ENCODE assay signal across 8 mouse cellular contexts in the genomic region with DNA sequence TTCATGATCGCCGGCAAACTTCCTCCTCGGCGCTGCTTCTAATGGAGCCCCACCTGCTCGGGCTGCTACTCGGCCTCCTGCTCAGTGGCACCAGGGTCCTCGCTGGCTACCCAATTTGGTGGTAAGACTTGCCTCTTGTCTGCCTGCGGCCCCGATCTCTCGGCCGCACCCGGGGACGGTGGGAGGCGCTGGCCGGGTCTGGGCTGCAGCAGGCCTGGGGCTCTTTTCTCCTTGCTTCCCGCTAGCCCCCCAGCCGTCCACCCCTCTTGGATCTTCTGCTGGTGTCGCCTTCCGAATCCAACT. TPM values are rescaled to one million over a fixed set of nuclear protein-coding genes. Genes with fewer than 3 reads are reported as not detected.
DNase-seq lines count a peak whose midpoint lies in the region; ATAC-seq and TF ChIP-seq lines count a peak whose summit lies in the region.

No protein-coding gene starts in this region.

- TF ChIP-seq POLR2A in testis, adult 2 months (IDR thresholded peaks at IDR 0.05; ENCODE audit: control insufficient read depth, low read depth, low read length): no peak

- H3K9me3 ChIP-seq in liver, embryonic 13.5 days (replicated peaks): no peaks in the 10 kb centered on the region

- H3K4me1 ChIP-seq in testis, adult 2 months (ENCODE audit: control insufficient read depth, insufficient read depth, low read length): peaks cover 9% of the 10 kb centered on the region
- H3K4me1 ChIP-seq in liver, embryonic 13.5 days (replicated peaks): peaks cover 12% of the 10 kb centered on the region

- peak overlapping the region; percentile 38 for H3K4me2 ChIP-seq in liver, embryonic 13.5 days

- no peak for DNase-seq in gastrocnemius, adult 2 months
- no peak for DNase-seq in gastrocnemius, postnatal 36 days
- DNase-seq in testis, postnatal 10 days (ENCODE audit: low spot score): no peak
- DNase-seq in liver, embryonic 13.5 days: no peak
- DNase-seq in adrenal gland, adult 2 months: no peak
- DNase-seq in thymus, postnatal 0 days (ENCODE audit: low spot score): no peak
- DNase-seq in spleen, postnatal 36 days (ENCODE audit: low spot score in 2 of 2): no peak

- peak overlapping the region; percentile 55 for H3K4me3 ChIP-seq in gastrocnemius, adult 2 months
- peak overlapping the region; percentile 23 for H3K4me3 ChIP-seq in testis, adult 2 months (ENCODE audit: control insufficient read depth, low read depth, low read length)
- peak overlapping the region; percentile 31 for H3K4me3 ChIP-seq in liver, embryonic 13.5 days (replicated peaks)

- no peak overlapping the region for H3K27ac ChIP-seq in gastrocnemius, adult 2 months
- no peak overlapping the region for H3K27ac ChIP-seq in testis, adult 2 months (ENCODE audit: control insufficient read depth, insufficient read depth, low read depth, low read length)
- no peak overlapping the region for H3K27ac ChIP-seq in liver, embryonic 13.5 days

- no peak for TF ChIP-seq CTCF in gastrocnemius, adult 2 months (IDR thresholded peaks at IDR 0.05)
- TF ChIP-seq CTCF in testis, adult 2 months (IDR thresholded peaks at IDR 0.05; ENCODE audit: control insufficient read depth, insufficient read depth, insufficient replicate concordance, low read depth, low read length): no peak

- ATAC-seq in liver, embryonic 13.5 days (ENCODE audit: low read depth): no peak

- no peak overlapping the region for H3K9ac ChIP-seq in liver, embryonic 13.5 days

- peaks cover 3% of the 10 kb centered on the region for H3K27me3 ChIP-seq in testis, adult 2 months (ENCODE audit: control insufficient read depth, insufficient read depth, low read length)
- peaks cover 88% of the 10 kb centered on the region for H3K27me3 ChIP-seq in liver, embryonic 13.5 days

- no peaks in the 10 kb centered on the region for H3K36me3 ChIP-seq in testis, adult 2 months (ENCODE audit: control insufficient read depth, insufficient read depth, low read length)
- no peaks in the 10 kb centered on the region for H3K36me3 ChIP-seq in liver, embryonic 13.5 days

- intact Hi-C loops in gastrocnemius, adult 2 months (cut with DNase I): no loop called here
- intact Hi-C loops in gastrocnemius, postnatal 36 days (cut with DNase I): no loop called here

- 2% methylated on average over 19 of the region's 19 CpGs for WGBS in liver, embryonic 13.5 days (ENCODE audit: insufficient replicate concordance)

RNA-seq across cellular contexts. Expression of a gene that starts 0.2 kb away (rescaled TPM):
- total RNA-seq in gastrocnemius, adult 2 months (2021): under 1 TPM in 1 of 2 experiments, not detected in 1; 0.08 TPM
- not detected for total RNA-seq in gastrocnemius, postnatal 36 days (2021)
- 24.1 and 28.9 TPM in 2 replicates for polyA plus RNA-seq in testis, adult 2 months (2012; rRNA removed)
- 0.05 and 0.10 TPM in 2 replicates for polyA plus RNA-seq in liver, embryonic 13.5 days (2015; fragmentation: Nextera tagmentation; extraction: Ambion mirVana)
- under 1 TPM in 1 of 2 experiments, not detected in 1; 0.17 TPM for total RNA-seq in adrenal gland, adult 2 months (2021)
- polyA plus RNA-seq in adrenal gland, adult 2 months (2012; rRNA removed): not detected in 2 replicates
- 0.13 and 0.17 TPM in 2 replicates for polyA plus RNA-seq in thymus, postnatal 0 days (2015; fragmentation: Nextera tagmentation; extraction: Ambion mirVana)

RNA-seq across cellular contexts. Expression of a gene that starts 24.6 kb away (rescaled TPM):
- under 1 TPM; 0.05 to 0.06 TPM for total RNA-seq in gastrocnemius, adult 2 months (2021)
- total RNA-seq in gastrocnemius, postnatal 36 days (2021): not detected
- polyA plus RNA-seq in testis, adult 2 months (2012; rRNA removed): 0.15 and 0.30 TPM in 2 replicates
- polyA plus RNA-seq in liver, embryonic 13.5 days (2015; fragmentation: Nextera tagmentation; extraction: Ambion mirVana): 0.02 TPM in 1 of 2 replicates, not detected in the other
- total RNA-seq in adrenal gland, adult 2 months (2021): under 1 TPM; 0.09 to 0.45 TPM
- polyA plus RNA-seq in adrenal gland, adult 2 months (2012; rRNA removed): 0.40 and 0.47 TPM in 2 replicates
- 0.03 TPM in 1 of 2 replicates, not detected in the other for polyA plus RNA-seq in thymus, postnatal 0 days (2015; fragmentation: Nextera tagmentation; extraction: Ambion mirVana)

Comparison
In these comparisons a context has a peak if more than half of its experiments do, and no peak if none do; other contexts are left out.
1. RNA of a gene that starts 0.2 kb away (polyA plus RNA-seq): 24.1 to 28.9 TPM in testis, adult 2 months; 0.13 to 0.17 TPM in thymus, postnatal 0 days, 0.05 to 0.10 TPM in liver, embryonic 13.5 days and not detected in adrenal gland, adult 2 months; every median in the first group is over 10 times any median in the second.
2. Peak in every context shown above with its lines, with median percentiles within 50 percentile points of each other: H3K4me3 ChIP-seq.